Mouse (Mus musculus) thymus, adult 2 months (tissue): ENCODE data around the gene Rnase4.

ENCODE experiments used
- CTCF ChIP-seq: fragments of 200-500 bp; IDR thresholded peaks from 2 replicates; pipeline ENCODE4 v1.5.1; 2012; ENCODE audit warnings: mild to moderate bottlenecking, control low read depth, low read length, moderate library complexity, borderline replicate concordance; ENCODE audit not compliant: control insufficient read depth, poor library complexity, insufficient read depth; ENCODE audit errors: extremely low read depth
- POLR2A ChIP-seq: fragments of 200-500 bp; IDR thresholded peaks from 2 replicates; pipeline ENCODE4 v1.6.1; 2012; ENCODE audit warnings: mild to moderate bottlenecking, low read length, control low read depth, moderate library complexity; ENCODE audit not compliant: control insufficient read depth, poor library complexity, insufficient read depth; ENCODE audit errors: extremely low read depth

GRCm38 (mm10) chr14:51085086-51085485, 5.8 kb upstream of the Rnase4 start:
- TF ChIP-seq CTCF (no peak), POLR2A (no peak)
